Mouse (Mus musculus) midbrain, embryonic 11.5 days (tissue): ENCODE results near the gene Ptprm. TPM values are rescaled to one million over a fixed set of nuclear protein-coding genes. Genes with fewer than 3 reads are reported as not detected.

ENCODE experiments used
- ATAC-seq: fragments of 200-750 bp; cut with Nextera tagmentation; 2 replicates; pipeline ENCODE4 v1.8.0; 2017; ENCODE audit warnings: moderate TSS enrichment, moderate library complexity; ENCODE audit not compliant: low FRiP score
- DNase-seq: peaks from one replicate; pipeline ENCODE4 v3.0.0; 2015; ENCODE audit warnings: low spot score; ENCODE audit errors: missing footprints
- H3K27ac ChIP-seq: fragments of 300-500 bp; sonication (generic); 2 replicates; pipeline ENCODE4 v1.5.1; 2014; ENCODE audit warnings: low read depth, low read length
- H3K27me3 ChIP-seq: fragments of 300-500 bp; sonication (generic); 2 replicates; pipeline ENCODE4 v1.6.1; 2014; ENCODE audit warnings: mild to moderate bottlenecking, low read length, moderate library complexity, mixed read lengths; ENCODE audit not compliant: control insufficient read depth, insufficient read depth
- H3K36me3 ChIP-seq: fragments of 300-500 bp; sonication (generic); 2 replicates; pipeline ENCODE4 v1.6.1; 2014; ENCODE audit warnings: mild to moderate bottlenecking, low read length, moderate library complexity, mixed read lengths; ENCODE audit not compliant: control insufficient read depth, insufficient read depth
- H3K4me1 ChIP-seq: fragments of 300-500 bp; sonication (generic); 2 replicates; pipeline ENCODE4 v1.6.1; 2014; ENCODE audit warnings: low read length; ENCODE audit not compliant: control insufficient read depth, insufficient read depth
- H3K4me2 ChIP-seq: fragments of 300-500 bp; sonication (generic); 2 replicates; pipeline ENCODE4 v1.6.1; 2014; ENCODE audit warnings: mild to moderate bottlenecking, moderate library complexity
- H3K4me3 ChIP-seq: fragments of 300-500 bp; sonication (generic); 2 replicates; pipeline ENCODE4 v1.5.1; 2014; ENCODE audit warnings: low read depth, low read length
- H3K9ac ChIP-seq: fragments of 300-500 bp; sonication (generic); 2 replicates; pipeline ENCODE4 v1.6.1; 2014; ENCODE audit warnings: low read length
- H3K9me3 ChIP-seq: fragments of 300-500 bp; sonication (generic); 2 replicates; pipeline ENCODE4 v1.6.1; 2016; ENCODE audit warnings: low read length; ENCODE audit not compliant: control insufficient read depth
- WGBS: fragments of 180-500 bp; shearing (Covaris S2); extraction: QIAGEN DNeasy Blood & Tissue Kit; methylation state at CpG from one replicate; pipeline ENCODE4 v1.1.7; 2014; 5-methylcytosine and 5-hydroxymethylcytosine counted together
- polyA plus RNA-seq: library from polyadenylated mRNA; unstranded; fragments of >200 nt; fragmentation: Nextera tagmentation; extraction: Ambion mirVana; gene quantifications from 2 replicates; pipeline ENCODE4 v1.2.1, GENCODE M21; 2014

Gene Ptprm
- polyA plus RNA-seq, 1 experiment from 2014 or later = 8.9 TPM

DNA sequence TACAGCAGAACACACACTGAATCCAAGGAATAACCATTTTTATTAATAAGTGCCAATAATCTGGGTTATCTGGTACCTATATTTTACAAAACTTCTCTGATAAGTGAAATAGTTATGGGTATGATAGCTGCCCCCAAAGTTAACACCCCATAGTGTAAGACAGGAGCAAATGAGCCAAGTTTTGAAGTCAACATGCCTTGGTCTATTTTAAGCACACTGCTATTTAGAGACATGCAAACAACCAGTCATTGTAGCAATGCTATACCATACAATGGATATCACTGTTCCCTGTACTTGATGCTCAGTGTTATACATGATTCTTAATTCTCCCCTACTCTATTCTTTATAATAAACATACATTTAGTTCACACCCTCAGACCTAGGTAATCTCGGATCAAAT, 366.2 kb downstream of the Ptprm start:
- WGBS = 95% methylated on average over 1 of the region's 1 CpGs
- Histone ChIP-seq H3K36me3 (no peaks in the 10 kb centered on the region), H3K9me3 (no peaks in the 10 kb centered on the region), H3K4me1 (peaks cover 3% of the 10 kb centered on the region; the same call in 1 of the 2 replicates), H3K4me2 (no peak overlapping the region), H3K9ac (no peak overlapping the region), H3K4me3 (no peak overlapping the region), H3K27me3 (no peaks in the 10 kb centered on the region), H3K27ac (no peak overlapping the region)
- DNase-seq (no peak), ATAC-seq (no peak)

DNA sequence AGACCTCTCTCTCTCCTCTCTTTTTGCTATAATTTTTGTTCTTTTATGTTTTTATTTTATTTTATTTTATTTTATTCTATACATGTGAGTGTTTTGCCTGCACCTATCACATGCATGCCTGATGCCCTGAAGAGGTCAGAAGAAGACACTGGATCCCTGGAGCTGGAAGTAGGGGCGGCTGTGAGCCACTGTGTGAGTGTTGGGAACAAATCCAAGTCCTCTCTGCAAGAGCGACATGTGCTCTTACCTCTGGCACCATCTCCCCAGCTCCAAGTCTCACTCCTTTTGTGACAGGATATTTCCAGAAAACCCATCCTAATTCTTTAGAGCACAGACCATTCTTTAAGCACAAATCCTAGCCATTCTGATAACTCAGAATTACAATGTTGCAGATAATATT, 372.6 kb downstream of the Ptprm start:
- WGBS = 85% methylated on average over 2 of the region's 2 CpGs
- Histone ChIP-seq H3K4me2 (no peak overlapping the region), H3K27ac (no peak overlapping the region), H3K27me3 (no peaks in the 10 kb centered on the region), H3K9me3 (no peaks in the 10 kb centered on the region), H3K4me1 (no peaks in the 10 kb centered on the region), H3K4me3 (no peak overlapping the region), H3K36me3 (no peaks in the 10 kb centered on the region), H3K9ac (no peak overlapping the region)
- ATAC-seq (no peak), DNase-seq (no peak)

DNA sequence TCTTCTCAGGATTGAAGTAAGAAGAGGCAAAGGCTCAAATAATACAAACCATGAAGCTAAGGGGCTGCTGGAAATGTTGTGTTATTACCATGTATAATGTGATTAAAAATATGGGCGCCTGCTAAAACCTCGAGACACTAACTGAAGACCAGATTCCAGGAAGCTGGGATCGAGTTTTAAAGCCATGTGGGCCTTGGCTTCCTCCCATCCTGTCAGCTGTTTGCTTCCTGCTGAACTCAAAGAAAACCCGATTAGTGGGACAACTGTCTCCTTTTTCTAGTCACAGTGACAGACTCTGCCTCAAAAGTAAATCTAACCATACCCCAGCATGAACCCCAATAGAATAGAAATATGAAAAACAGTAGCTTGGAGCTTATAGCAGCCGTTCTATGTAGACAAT, 374.3 kb downstream of the Ptprm start:
- Histone ChIP-seq H3K9me3 (no peaks in the 10 kb centered on the region), H3K27me3 (no peaks in the 10 kb centered on the region), H3K36me3 (no peaks in the 10 kb centered on the region), H3K4me2 (no peak overlapping the region), H3K9ac (no peak overlapping the region), H3K4me3 (no peak overlapping the region), H3K27ac (no peak overlapping the region), H3K4me1 (no peaks in the 10 kb centered on the region)
- DNase-seq (no peak), ATAC-seq (no peak)
- WGBS = 82% methylated on average over 5 of the region's 5 CpGs

DNA sequence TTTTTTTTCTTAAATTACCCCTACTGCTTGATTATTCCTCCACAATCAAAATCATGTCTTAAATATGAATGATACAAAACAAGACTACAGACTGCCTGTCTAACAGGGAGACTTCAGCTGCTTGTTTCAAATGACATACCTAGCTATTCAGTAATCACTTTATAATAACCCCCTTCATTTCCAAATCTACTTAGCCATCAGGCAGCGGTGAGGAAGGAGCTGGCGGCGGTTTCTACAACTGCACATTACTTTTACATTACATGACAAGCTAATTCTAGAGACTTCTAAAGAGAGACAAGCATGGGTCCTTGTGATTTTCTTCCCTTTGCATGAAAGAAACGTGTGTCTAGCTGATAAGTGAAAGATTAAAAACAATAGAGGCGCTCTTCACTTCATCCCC, 377.8 kb downstream of the Ptprm start:
- Histone ChIP-seq H3K27me3 (no peaks in the 10 kb centered on the region), H3K36me3 (no peaks in the 10 kb centered on the region), H3K4me1 (no peaks in the 10 kb centered on the region), H3K4me2 (no peak overlapping the region), H3K9ac (no peak overlapping the region), H3K4me3 (no peak overlapping the region), H3K9me3 (no peaks in the 10 kb centered on the region), H3K27ac (no peak overlapping the region)
- 87% methylated on average over 5 of the region's 5 CpGs for WGBS
- DNase-seq (no peak), ATAC-seq (no peak)

DNA sequence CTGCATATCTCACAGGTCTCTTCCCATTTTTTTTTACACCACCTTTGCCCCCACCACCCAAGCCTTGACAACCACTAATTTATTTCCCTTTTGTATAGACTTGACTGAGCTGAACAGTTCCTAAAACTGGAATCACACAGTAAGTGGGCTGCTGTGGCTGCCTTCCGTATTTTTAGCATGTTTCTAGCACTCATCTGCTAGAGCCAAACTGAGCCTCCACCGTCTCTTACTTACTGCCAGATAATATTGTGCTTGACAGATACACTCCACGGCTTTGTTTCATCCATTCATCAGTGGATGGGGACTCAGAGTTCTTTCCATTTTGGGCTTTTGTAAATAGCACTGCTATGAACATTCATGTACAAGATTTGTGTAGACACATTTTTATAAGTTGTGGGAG, 381.3 kb downstream of the Ptprm start:
- WGBS = 90% methylated on average over 3 of the region's 3 CpGs
- Histone ChIP-seq H3K4me1 (no peaks in the 10 kb centered on the region), H3K4me3 (no peak overlapping the region), H3K9ac (no peak overlapping the region), H3K27me3 (no peaks in the 10 kb centered on the region), H3K36me3 (no peaks in the 10 kb centered on the region), H3K9me3 (no peaks in the 10 kb centered on the region), H3K4me2 (no peak overlapping the region), H3K27ac (no peak overlapping the region)
- DNase-seq (no peak), ATAC-seq (no peak)

DNA sequence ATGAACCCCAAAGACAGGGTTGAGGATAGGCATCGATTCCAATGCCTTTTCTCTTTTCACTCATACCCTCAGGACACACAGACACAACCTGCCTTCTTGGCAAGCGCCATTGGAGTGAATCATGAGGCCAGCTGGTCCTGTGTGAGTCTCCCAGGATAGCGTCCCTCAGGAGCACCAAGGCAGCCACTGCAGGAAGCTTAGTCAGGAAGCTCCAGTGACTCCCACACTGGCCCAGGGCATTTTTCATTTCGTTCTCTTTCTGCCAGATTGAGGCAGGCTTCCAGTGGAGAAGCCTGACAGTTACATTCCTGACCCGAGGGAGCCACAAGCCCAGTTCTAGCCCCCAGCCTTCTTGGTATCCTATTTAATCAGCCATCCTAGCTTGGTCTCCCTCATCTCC, 393.3 kb downstream of the Ptprm start:
- Histone ChIP-seq H3K4me3 (no peak overlapping the region), H3K4me1 (no peaks in the 10 kb centered on the region), H3K27ac (no peak overlapping the region), H3K36me3 (no peaks in the 10 kb centered on the region), H3K4me2 (no peak overlapping the region), H3K9ac (no peak overlapping the region), H3K9me3 (no peaks in the 10 kb centered on the region), H3K27me3 (no peaks in the 10 kb centered on the region)
- 63% methylated on average over 5 of the region's 5 CpGs for WGBS
- DNase-seq (no peak), ATAC-seq (no peak)

DNA sequence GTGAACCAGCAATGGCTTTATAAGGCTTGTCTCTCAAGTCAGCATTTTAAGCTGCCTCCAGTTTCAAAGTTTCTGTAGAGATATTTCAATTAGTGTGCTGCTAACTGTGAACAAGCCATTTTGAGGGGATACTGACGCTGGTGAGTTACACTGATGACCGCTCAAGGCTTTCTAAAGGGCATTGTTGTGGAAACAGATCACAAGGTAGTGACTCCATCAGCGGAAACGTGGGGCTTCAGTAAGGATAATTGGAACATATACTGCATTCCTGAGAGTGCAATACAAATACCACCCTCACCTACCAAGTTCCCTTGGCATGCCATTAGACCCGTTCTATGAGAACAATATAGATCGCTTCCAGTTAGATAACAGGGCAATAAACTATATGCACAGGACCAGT, 393.7 kb downstream of the Ptprm start:
- 86% methylated on average over 6 of the region's 6 CpGs for WGBS
- Histone ChIP-seq H3K9me3 (no peaks in the 10 kb centered on the region), H3K27ac (no peak overlapping the region), H3K4me3 (no peak overlapping the region), H3K36me3 (no peaks in the 10 kb centered on the region), H3K27me3 (no peaks in the 10 kb centered on the region), H3K9ac (no peak overlapping the region), H3K4me2 (no peak overlapping the region), H3K4me1 (no peaks in the 10 kb centered on the region)
- DNase-seq = no peak
- ATAC-seq = no peak

DNA sequence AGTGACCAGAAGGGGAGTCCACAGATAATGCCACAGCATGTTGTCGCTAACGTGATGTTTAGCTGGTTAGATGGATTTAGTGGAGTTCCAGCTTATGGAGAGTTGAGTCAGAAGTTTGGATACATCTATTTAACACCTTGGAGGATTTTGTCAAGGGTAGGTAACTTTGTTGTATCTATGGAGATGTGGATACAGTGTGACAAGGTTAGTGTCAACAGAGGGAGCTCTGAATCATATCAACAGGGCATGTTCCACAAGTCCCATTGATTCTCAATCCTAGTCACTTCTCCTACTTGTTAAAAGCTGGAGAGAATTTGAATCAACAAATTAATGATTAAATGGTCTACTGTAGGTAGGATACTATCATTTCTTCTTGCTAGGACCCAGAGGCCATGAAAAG, 394.4 kb downstream of the Ptprm start:
- H3K9ac ChIP-seq = no peak overlapping the region
- H3K27me3 ChIP-seq = no peaks in the 10 kb centered on the region
- no peak overlapping the region for H3K4me2 ChIP-seq
- H3K4me3 ChIP-seq = no peak overlapping the region
- no peak for DNase-seq
- WGBS = 95% methylated on average over 2 of the region's 2 CpGs
- no peaks in the 10 kb centered on the region for H3K36me3 ChIP-seq
- no peak overlapping the region for H3K27ac ChIP-seq
- no peaks in the 10 kb centered on the region for H3K4me1 ChIP-seq
- ATAC-seq = no peak
- no peaks in the 10 kb centered on the region for H3K9me3 ChIP-seq

DNA sequence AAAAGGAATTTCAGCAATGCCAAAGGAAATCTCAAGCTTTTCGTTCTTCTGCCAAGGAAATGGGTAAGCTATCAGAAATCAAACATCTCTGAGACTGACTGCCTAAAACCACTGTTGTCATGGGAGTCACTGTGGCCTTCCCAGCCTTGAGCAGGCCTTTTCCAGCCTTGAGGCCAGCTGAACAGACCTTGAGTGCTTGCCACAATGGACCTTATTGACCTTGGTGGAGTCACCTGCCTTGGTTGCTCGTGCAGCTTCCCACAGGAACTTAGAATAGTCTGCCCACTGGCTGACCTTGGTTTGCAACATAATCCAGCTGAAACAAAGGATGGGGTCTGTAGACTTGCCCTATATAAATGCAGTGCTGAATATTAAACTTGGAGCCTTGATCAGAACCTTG, 395.5 kb downstream of the Ptprm start:
- WGBS = 89% methylated on average over 2 of the region's 2 CpGs
- H3K27me3 ChIP-seq = no peaks in the 10 kb centered on the region
- no peaks in the 10 kb centered on the region for H3K36me3 ChIP-seq
- ATAC-seq (no peak), DNase-seq (no peak)
- no peak overlapping the region for H3K4me2 ChIP-seq
- H3K4me1 ChIP-seq = no peaks in the 10 kb centered on the region
- no peak overlapping the region for H3K4me3 ChIP-seq
- H3K27ac ChIP-seq = no peak overlapping the region
- H3K9me3 ChIP-seq = no peaks in the 10 kb centered on the region
- H3K9ac ChIP-seq = no peak overlapping the region

DNA sequence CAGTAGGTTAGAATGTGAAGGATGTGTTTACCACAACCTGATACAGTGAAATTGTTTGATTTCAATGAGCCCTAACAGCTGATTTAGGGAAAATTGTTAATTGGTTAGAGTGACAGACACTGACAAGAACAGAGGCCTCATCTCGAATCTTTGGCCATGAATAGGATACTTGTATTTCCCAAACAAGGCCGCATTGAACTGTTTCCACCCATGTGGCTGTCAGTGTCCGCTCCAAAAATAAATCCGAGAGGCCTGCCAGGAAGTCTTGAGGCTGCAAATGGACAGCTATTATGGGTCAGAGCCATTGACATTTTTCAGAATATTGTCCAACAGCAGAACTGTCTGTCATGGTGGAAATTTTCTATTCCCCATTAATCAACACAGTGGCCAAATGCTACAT, 409.8 kb downstream of the Ptprm start:
- 86% methylated on average over 4 of the region's 4 CpGs for WGBS
- H3K27me3 ChIP-seq = no peaks in the 10 kb centered on the region
- no peaks in the 10 kb centered on the region for H3K36me3 ChIP-seq
- H3K9me3 ChIP-seq = no peaks in the 10 kb centered on the region
- H3K4me1 ChIP-seq = no peaks in the 10 kb centered on the region
- no peak overlapping the region for H3K4me2 ChIP-seq
- no peak for ATAC-seq
- H3K4me3 ChIP-seq = no peak overlapping the region
- H3K27ac ChIP-seq = no peak overlapping the region
- no peak for DNase-seq
- no peak overlapping the region for H3K9ac ChIP-seq
